In the genomic region with DNA sequence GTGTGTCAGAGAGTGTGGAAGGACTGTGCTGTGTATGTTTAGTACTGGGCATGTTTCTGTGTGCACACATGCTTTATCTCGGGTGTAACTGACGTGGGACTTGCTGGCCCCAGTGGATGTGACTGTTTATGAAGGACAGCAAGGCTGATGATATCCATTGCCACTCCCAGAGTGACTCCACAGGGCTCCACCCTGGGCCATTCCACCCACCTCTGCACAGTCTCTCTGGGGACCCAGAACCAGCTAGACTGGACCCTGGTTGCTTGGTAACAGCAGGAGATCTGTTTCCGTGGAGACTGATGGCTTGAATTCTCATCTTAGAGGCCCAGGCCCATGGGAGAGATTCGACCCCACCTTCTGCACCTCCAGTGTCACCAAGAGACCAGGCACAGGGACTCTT, we compare ENCODE assay signal across 25 mouse cellular contexts. TPM values are rescaled to one million over a fixed set of nuclear protein-coding genes. Genes with fewer than 3 reads are reported as not detected.
A peak's percentile ranks its signal among the peaks of the same experiment; 100 is the strongest.
DNase-seq lines count a peak whose midpoint lies in the region; ATAC-seq and TF ChIP-seq lines count a peak whose summit lies in the region.
"Had no signal": no experiment of that assay in that cellular context is flagged by ENCODE, and none has a peak within 500 bp of the region (broad histone marks: within the 10 kb centered on the region; RNA-seq: fewer than 3 reads in every experiment).

No protein-coding gene starts in this region.

- H3K27ac ChIP-seq in forebrain, embryonic 13.5 days = no peak overlapping the region
- H3K27ac ChIP-seq in forebrain, embryonic 11.5 days (ENCODE audit: low read depth, low read length) = no peak overlapping the region
- 0 out of 2 replicates have a peak overlapping the region, but pooled peaks have one; percentile 8 for H3K27ac ChIP-seq in midbrain, embryonic 12.5 days (replicated peaks)
- H3K27ac ChIP-seq in midbrain, postnatal 0 days (ENCODE audit: low read depth, low read length) = no peak overlapping the region
- peak overlapping the region; percentile 63; the same call in 1 of the 2 replicates for H3K27ac ChIP-seq in embryonic facial prominence, embryonic 15.5 days (replicated peaks)
- H3K27ac ChIP-seq: forebrain, embryonic 10.5 days; hindbrain, embryonic 15.5 days; limb, embryonic 12.5 days; liver, embryonic 12.5 days had no signal

- no peak for DNase-seq in forebrain, embryonic 11.5 days (ENCODE audit: low spot score)
- peak; percentile 22 for DNase-seq in kidney, adult 11 months
- no peak for DNase-seq in kidney, adult 18-20 months
- no peak for DNase-seq in midbrain, postnatal 0 days (ENCODE audit: low spot score)
- DNase-seq: adrenal gland, postnatal 14 days; cerebellum, adult 2 months; cerebellum, postnatal 25 days; heart, postnatal 10 days; kidney, postnatal 36 days; layer of hippocampus, postnatal 36 days; lung, adult 18-20 months; lung, postnatal 10 days; right cerebral cortex, postnatal 14 days; spleen, adult 18-20 months; thymus, postnatal 14 days had no signal

- H3K4me2 ChIP-seq in forebrain, embryonic 13.5 days = no peak overlapping the region
- no peak overlapping the region for H3K4me2 ChIP-seq in forebrain, embryonic 11.5 days (ENCODE audit: low read depth, low read length, severe bottlenecking)
- no peak overlapping the region for H3K4me2 ChIP-seq in midbrain, embryonic 12.5 days (replicated peaks)
- H3K4me2 ChIP-seq in midbrain, postnatal 0 days (ENCODE audit: low read depth, low read length, poor library complexity, severe bottlenecking) = no peak overlapping the region
- no peak overlapping the region for H3K4me2 ChIP-seq in embryonic facial prominence, embryonic 15.5 days (replicated peaks)
- H3K4me2 ChIP-seq: hindbrain, embryonic 15.5 days; limb, embryonic 12.5 days; liver, embryonic 12.5 days had no signal

- peaks cover 72% of the 10 kb centered on the region for H3K36me3 ChIP-seq in forebrain, embryonic 13.5 days (ENCODE audit: poor library complexity, severe bottlenecking)
- peaks cover 12% of the 10 kb centered on the region; the same call in 1 of the 2 replicates for H3K36me3 ChIP-seq in forebrain, embryonic 11.5 days (ENCODE audit: control insufficient read depth, insufficient read depth, low read length)
- H3K36me3 ChIP-seq in midbrain, embryonic 12.5 days = peaks cover 54% of the 10 kb centered on the region
- H3K36me3 ChIP-seq in midbrain, postnatal 0 days (ENCODE audit: insufficient read depth, low read length) = peaks cover 44% of the 10 kb centered on the region
- peaks cover 39% of the 10 kb centered on the region for H3K36me3 ChIP-seq in embryonic facial prominence, embryonic 15.5 days

- no peak overlapping the region for H3K4me3 ChIP-seq in forebrain, embryonic 13.5 days
- no peak overlapping the region for H3K4me3 ChIP-seq in forebrain, embryonic 11.5 days (ENCODE audit: low read depth, low read length)
- no peak overlapping the region for H3K4me3 ChIP-seq in midbrain, embryonic 12.5 days
- H3K4me3 ChIP-seq in midbrain, postnatal 0 days (ENCODE audit: low read depth, low read length) = no peak overlapping the region
- no peak overlapping the region for H3K4me3 ChIP-seq in embryonic facial prominence, embryonic 15.5 days (replicated peaks)
- H3K4me3 ChIP-seq: forebrain, embryonic 10.5 days; hindbrain, embryonic 15.5 days; limb, embryonic 12.5 days; liver, embryonic 12.5 days had no signal

- no peaks in the 10 kb centered on the region for H3K9me3 ChIP-seq in forebrain, embryonic 13.5 days (replicated peaks)
- H3K9me3 ChIP-seq in forebrain, embryonic 11.5 days (ENCODE audit: control insufficient read depth, low read length) = no peaks in the 10 kb centered on the region
- no peaks in the 10 kb centered on the region for H3K9me3 ChIP-seq in midbrain, embryonic 12.5 days
- H3K9me3 ChIP-seq in midbrain, postnatal 0 days (ENCODE audit: low read length) = no peaks in the 10 kb centered on the region
- H3K9me3 ChIP-seq in embryonic facial prominence, embryonic 15.5 days (replicated peaks) = no peaks in the 10 kb centered on the region
- H3K9me3 ChIP-seq: forebrain, embryonic 10.5 days; hindbrain, embryonic 15.5 days; limb, embryonic 12.5 days; liver, embryonic 12.5 days had no signal

- TF ChIP-seq CTCF in midbrain, postnatal 0 days (IDR thresholded peaks at IDR 0.05) = no peak

- H3K9ac ChIP-seq in forebrain, embryonic 13.5 days = 0 out of 2 replicates have a peak overlapping the region, but pooled peaks have one; percentile 2
- no peak overlapping the region for H3K9ac ChIP-seq in forebrain, embryonic 11.5 days (ENCODE audit: low read length)
- 0 out of 2 replicates have a peak overlapping the region, but pooled peaks have one; percentile 17 for H3K9ac ChIP-seq in midbrain, embryonic 12.5 days (replicated peaks)
- H3K9ac ChIP-seq in midbrain, postnatal 0 days (replicated peaks; ENCODE audit: low read length, poor library complexity, severe bottlenecking) = no peak overlapping the region
- no peak overlapping the region for H3K9ac ChIP-seq in embryonic facial prominence, embryonic 15.5 days
- H3K9ac ChIP-seq: hindbrain, embryonic 15.5 days; liver, embryonic 12.5 days had no signal

- H3K4me1 ChIP-seq in forebrain, embryonic 13.5 days = peaks cover 9% of the 10 kb centered on the region
- H3K4me1 ChIP-seq in forebrain, embryonic 11.5 days (replicated peaks; ENCODE audit: control insufficient read depth, insufficient read depth, low read length) = peaks cover 2% of the 10 kb centered on the region; the same call in 1 of the 2 replicates
- peaks cover 14% of the 10 kb centered on the region for H3K4me1 ChIP-seq in midbrain, embryonic 12.5 days
- no peaks in the 10 kb centered on the region for H3K4me1 ChIP-seq in midbrain, postnatal 0 days (ENCODE audit: insufficient read depth, low read length)
- peaks cover 22% of the 10 kb centered on the region for H3K4me1 ChIP-seq in embryonic facial prominence, embryonic 15.5 days

- no peaks in the 10 kb centered on the region for H3K27me3 ChIP-seq in forebrain, embryonic 13.5 days
- no peaks in the 10 kb centered on the region for H3K27me3 ChIP-seq in forebrain, embryonic 11.5 days (ENCODE audit: control insufficient read depth, insufficient read depth, low read length)
- H3K27me3 ChIP-seq in midbrain, embryonic 12.5 days = no peaks in the 10 kb centered on the region
- no peaks in the 10 kb centered on the region for H3K27me3 ChIP-seq in midbrain, postnatal 0 days (ENCODE audit: insufficient read depth, low read length)
- H3K27me3 ChIP-seq in embryonic facial prominence, embryonic 15.5 days = no peaks in the 10 kb centered on the region
- H3K27me3 ChIP-seq: hindbrain, embryonic 15.5 days; limb, embryonic 12.5 days; liver, embryonic 12.5 days had no signal

- no peak for ATAC-seq in forebrain, embryonic 13.5 days
- ATAC-seq in forebrain, embryonic 11.5 days (replicated peaks; ENCODE audit: low FRiP score) = no peak
- ATAC-seq in midbrain, embryonic 12.5 days (ENCODE audit: low FRiP score, low read depth) = no peak
- no peak for ATAC-seq in midbrain, postnatal 0 days (ENCODE audit: low FRiP score)
- ATAC-seq in embryonic facial prominence, embryonic 15.5 days (ENCODE audit: insufficient number of reproducible peaks, low FRiP score, low TSS enrichment, low read depth) = peak; percentile 36; the same call in 1 of the 2 replicates
- ATAC-seq in frontal cortex, adult (ENCODE audit: low TSS enrichment) = no peak
- ATAC-seq: liver, embryonic 12.5 days had no signal

- WGBS in forebrain, embryonic 13.5 days = 77% methylated on average over 4 of the region's 4 CpGs
- 74% methylated on average over 4 of the region's 4 CpGs for WGBS in forebrain, embryonic 11.5 days
- WGBS in midbrain, embryonic 12.5 days = 63% methylated on average over 4 of the region's 4 CpGs
- 68% methylated on average over 4 of the region's 4 CpGs for WGBS in midbrain, postnatal 0 days
- 56% methylated on average over 4 of the region's 4 CpGs for WGBS in embryonic facial prominence, embryonic 15.5 days

RNA-seq across cellular contexts. Expression of a gene that starts 2.6 kb away (rescaled TPM):
- polyA plus RNA-seq in forebrain, embryonic 13.5 days (2015; fragmentation: Nextera tagmentation; extraction: Ambion mirVana) = 0.71 and 1.1 TPM in 2 replicates
- 0.39 and 0.99 TPM in 2 replicates for polyA plus RNA-seq in forebrain, embryonic 11.5 days (2014; fragmentation: Nextera tagmentation; extraction: Ambion mirVana)
- 0.94 and 1.0 TPM in 2 replicates for polyA plus RNA-seq in midbrain, embryonic 12.5 days (2016; fragmentation: Nextera tagmentation; extraction: Ambion mirVana)
- total RNA-seq in midbrain, postnatal 0 days (2014; rRNA removed) = 0.24 TPM in 1 of 2 replicates, not detected in the other
- 0.18 and 0.27 TPM in 2 replicates for polyA plus RNA-seq in midbrain, postnatal 0 days (2015; fragmentation: Nextera tagmentation; extraction: Ambion mirVana)
- 5.4 and 7.8 TPM in 2 replicates for polyA plus RNA-seq in embryonic facial prominence, embryonic 15.5 days (2015; fragmentation: Nextera tagmentation; extraction: Ambion mirVana)

RNA-seq across cellular contexts. Expression of a gene that starts 24.9 kb away (rescaled TPM):
- 214 and 234 TPM in 2 replicates for polyA plus RNA-seq in forebrain, embryonic 13.5 days (2015; fragmentation: Nextera tagmentation; extraction: Ambion mirVana)
- polyA plus RNA-seq in forebrain, embryonic 11.5 days (2014; fragmentation: Nextera tagmentation; extraction: Ambion mirVana) = 140 and 157 TPM in 2 replicates
- 198 and 204 TPM in 2 replicates for polyA plus RNA-seq in midbrain, embryonic 12.5 days (2016; fragmentation: Nextera tagmentation; extraction: Ambion mirVana)
- 161 and 165 TPM in 2 replicates for total RNA-seq in midbrain, postnatal 0 days (2014; rRNA removed)
- 302 and 308 TPM in 2 replicates for polyA plus RNA-seq in midbrain, postnatal 0 days (2015; fragmentation: Nextera tagmentation; extraction: Ambion mirVana)
- polyA plus RNA-seq in embryonic facial prominence, embryonic 15.5 days (2015; fragmentation: Nextera tagmentation; extraction: Ambion mirVana) = 88.1 and 96.6 TPM in 2 replicates

RNA-seq across cellular contexts. Expression of a gene that starts 27.5 kb away (rescaled TPM):
- 0.09 and 0.13 TPM in 2 replicates for polyA plus RNA-seq in forebrain, embryonic 13.5 days (2015; fragmentation: Nextera tagmentation; extraction: Ambion mirVana)
- polyA plus RNA-seq in forebrain, embryonic 11.5 days (2014; fragmentation: Nextera tagmentation; extraction: Ambion mirVana) = not detected in 2 replicates
- 0.27 TPM in 1 of 2 replicates, not detected in the other for polyA plus RNA-seq in midbrain, embryonic 12.5 days (2016; fragmentation: Nextera tagmentation; extraction: Ambion mirVana)
- 1.1 TPM in 1 of 2 replicates, not detected in the other for total RNA-seq in midbrain, postnatal 0 days (2014; rRNA removed)
- polyA plus RNA-seq in midbrain, postnatal 0 days (2015; fragmentation: Nextera tagmentation; extraction: Ambion mirVana) = 0.09 and 0.25 TPM in 2 replicates
- 0.07 TPM in 1 of 2 replicates, not detected in the other for polyA plus RNA-seq in embryonic facial prominence, embryonic 15.5 days (2015; fragmentation: Nextera tagmentation; extraction: Ambion mirVana)
- total RNA-seq: adrenal gland, postnatal 14 days; gastrocnemius, adult 18-20 months; gastrocnemius, postnatal 4 days; heart, postnatal 10 days had no signal
- polyA plus RNA-seq: forebrain, embryonic 10.5 days; limb, embryonic 12.5 days had no signal

RNA-seq across cellular contexts. Expression of a gene that starts 36.0 kb away (rescaled TPM):
- 148 and 171 TPM in 2 replicates for polyA plus RNA-seq in forebrain, embryonic 13.5 days (2015; fragmentation: Nextera tagmentation; extraction: Ambion mirVana)
- polyA plus RNA-seq in forebrain, embryonic 11.5 days (2014; fragmentation: Nextera tagmentation; extraction: Ambion mirVana) = 261 and 295 TPM in 2 replicates
- 202 TPM in 2 replicates for polyA plus RNA-seq in midbrain, embryonic 12.5 days (2016; fragmentation: Nextera tagmentation; extraction: Ambion mirVana)
- total RNA-seq in midbrain, postnatal 0 days (2014; rRNA removed) = 114 and 119 TPM in 2 replicates
- 46.2 and 49.7 TPM in 2 replicates for polyA plus RNA-seq in midbrain, postnatal 0 days (2015; fragmentation: Nextera tagmentation; extraction: Ambion mirVana)
- polyA plus RNA-seq in embryonic facial prominence, embryonic 15.5 days (2015; fragmentation: Nextera tagmentation; extraction: Ambion mirVana) = 299 and 325 TPM in 2 replicates

RNA-seq across cellular contexts. Expression of a gene that starts 41.2 kb away (rescaled TPM):
- 0.40 and 0.62 TPM in 2 replicates for polyA plus RNA-seq in forebrain, embryonic 13.5 days (2015; fragmentation: Nextera tagmentation; extraction: Ambion mirVana)
- 0.41 and 1.0 TPM in 2 replicates for polyA plus RNA-seq in forebrain, embryonic 11.5 days (2014; fragmentation: Nextera tagmentation; extraction: Ambion mirVana)
- polyA plus RNA-seq in midbrain, embryonic 12.5 days (2016; fragmentation: Nextera tagmentation; extraction: Ambion mirVana) = 1.0 and 1.6 TPM in 2 replicates
- total RNA-seq in midbrain, postnatal 0 days (2014; rRNA removed) = 3.3 and 3.4 TPM in 2 replicates
- 3.0 and 3.9 TPM in 2 replicates for polyA plus RNA-seq in midbrain, postnatal 0 days (2015; fragmentation: Nextera tagmentation; extraction: Ambion mirVana)
- polyA plus RNA-seq in embryonic facial prominence, embryonic 15.5 days (2015; fragmentation: Nextera tagmentation; extraction: Ambion mirVana) = 20.1 and 20.2 TPM in 2 replicates

Comparison
In these comparisons a context has a peak if more than half of its experiments do, and no peak if none do; other contexts are left out.
1. H3K27ac ChIP-seq: peak in midbrain, embryonic 12.5 days (single experiment) and embryonic facial prominence, embryonic 15.5 days (single experiment); none in forebrain, embryonic 13.5 days (single experiment), forebrain, embryonic 11.5 days (single experiment) and midbrain, postnatal 0 days (single experiment).
2. H3K9ac ChIP-seq: peak in forebrain, embryonic 13.5 days (single experiment) and midbrain, embryonic 12.5 days (single experiment); none in forebrain, embryonic 11.5 days (single experiment), midbrain, postnatal 0 days (single experiment) and embryonic facial prominence, embryonic 15.5 days (single experiment).